Mouse (Mus musculus): ENCODE measurements around the gene Orm3. TPM values are rescaled to one million over a fixed set of nuclear protein-coding genes. Genes with fewer than 3 reads are reported as not detected.

Orm3 gene
- polyA plus RNA-seq, 1 experiment from 2014 or later, result not detected

GRCm38 (mm10) chr4:63338414-63339076, 17.4 kb upstream of the Orm3 start:
- ATAC-seq (replicated peaks; ENCODE audit: insufficient number of reproducible peaks, insufficient read depth, low FRiP score, low read depth), result no peak
- Histone ChIP-seq H3K4me1 (replicated peaks) (no peaks in the 10 kb centered on the region), H3K36me3 (no peaks in the 10 kb centered on the region), H3K9ac (no peak overlapping the region), H3K9me3 (replicated peaks) (no peaks in the 10 kb centered on the region), H3K27me3 (no peaks in the 10 kb centered on the region), H3K4me2 (no peak overlapping the region), H3K27ac (no peak overlapping the region), H3K4me3 (no peak overlapping the region)
- WGBS, result 48% methylated on average over 3 of the region's 3 CpGs

DNA sequence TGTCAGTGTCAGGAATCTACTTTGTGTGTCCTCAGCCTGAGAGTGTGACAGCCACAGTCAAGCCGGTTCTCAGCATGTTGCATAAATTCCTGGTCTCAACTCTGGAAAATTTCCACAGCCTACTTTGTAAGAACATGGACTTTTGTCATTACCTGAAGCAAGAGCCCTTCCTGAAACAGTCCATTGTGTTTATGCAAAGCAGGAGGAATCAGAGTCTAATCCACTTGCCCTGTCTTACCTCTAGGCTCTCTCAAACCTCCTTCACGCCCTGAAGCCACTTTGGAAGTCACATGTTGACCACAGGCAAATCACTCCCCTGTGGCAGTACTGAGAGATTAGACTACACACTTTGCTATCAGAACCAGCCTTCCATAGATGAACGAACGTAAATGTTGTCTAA, 13.5 kb upstream of the Orm3 start:
- Histone ChIP-seq H3K9me3 (replicated peaks) (no peaks in the 10 kb centered on the region), H3K27ac (no peak overlapping the region), H3K9ac (no peak overlapping the region), H3K4me3 (no peak overlapping the region), H3K36me3 (no peaks in the 10 kb centered on the region), H3K4me2 (no peak overlapping the region), H3K4me1 (replicated peaks) (no peaks in the 10 kb centered on the region), H3K27me3 (no peaks in the 10 kb centered on the region)
- WGBS, result 64% methylated on average over 4 of the region's 4 CpGs
- ATAC-seq (replicated peaks; ENCODE audit: insufficient number of reproducible peaks, insufficient read depth, low FRiP score, low read depth), result no peak

DNA sequence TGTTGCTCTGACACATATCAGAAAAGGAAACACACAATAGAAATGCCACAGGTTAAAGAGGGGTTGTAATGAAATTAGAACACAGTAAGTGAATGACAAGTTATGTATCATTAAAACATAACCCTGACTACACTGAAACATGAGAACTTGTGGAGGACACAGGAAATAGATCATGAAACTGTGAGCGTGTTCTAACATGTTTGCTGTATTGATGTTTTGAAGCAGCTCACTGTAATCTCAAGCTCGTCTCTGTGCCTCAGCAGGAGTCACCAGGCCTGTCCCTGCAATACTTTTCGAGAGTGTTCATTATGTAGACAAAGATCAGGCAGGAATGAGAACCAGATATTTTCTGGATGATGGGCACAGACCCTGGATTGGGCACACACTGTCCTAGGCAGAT, 12.4 kb upstream of the Orm3 start:
- no peaks in the 10 kb centered on the region for H3K4me1 ChIP-seq (replicated peaks)
- H3K27me3 ChIP-seq, result no peaks in the 10 kb centered on the region
- H3K9ac ChIP-seq, result no peak overlapping the region
- H3K9me3 ChIP-seq (replicated peaks), result no peaks in the 10 kb centered on the region
- WGBS, result 54% methylated on average over 3 of the region's 3 CpGs
- H3K4me2 ChIP-seq, result no peak overlapping the region
- H3K27ac ChIP-seq, result no peak overlapping the region
- no peaks in the 10 kb centered on the region for H3K36me3 ChIP-seq
- H3K4me3 ChIP-seq, result no peak overlapping the region
- ATAC-seq (replicated peaks; ENCODE audit: insufficient number of reproducible peaks, insufficient read depth, low FRiP score, low read depth), result no peak

- H3K9me3 ChIP-seq (replicated peaks), result no peaks in the 10 kb centered on the region
- 80% methylated on average over 8 of the region's 8 CpGs for WGBS
- no peak for ATAC-seq (replicated peaks; ENCODE audit: insufficient number of reproducible peaks, insufficient read depth, low FRiP score, low read depth)
- H3K27me3 ChIP-seq, result no peaks in the 10 kb centered on the region
- H3K4me2 ChIP-seq, result no peak within 1 kb of the TSS
- no peak within 1 kb of the TSS for H3K4me3 ChIP-seq
- H3K36me3 ChIP-seq, result no peaks in the 10 kb centered on the region
- no peak within 1 kb of the TSS for H3K27ac ChIP-seq
- no peaks in the 10 kb centered on the region for H3K4me1 ChIP-seq (replicated peaks)
- no peak within 1 kb of the TSS for H3K9ac ChIP-seq
These were observed 11.7 kb upstream of the Orm3 start, which contains the start of gene Orm1 for GRCm38 (mm10) chr4:63344295-63344694. TSS of gene Orm1 (plus strand) at chr4:63344560.

- no peak for ATAC-seq (replicated peaks; ENCODE audit: insufficient number of reproducible peaks, insufficient read depth, low FRiP score, low read depth)
- Histone ChIP-seq H3K4me3 (no peak overlapping the region), H3K9ac (no peak overlapping the region), H3K4me2 (no peak overlapping the region), H3K27ac (no peak overlapping the region), H3K4me1 (replicated peaks) (no peaks in the 10 kb centered on the region), H3K36me3 (no peaks in the 10 kb centered on the region), H3K27me3 (no peaks in the 10 kb centered on the region), H3K9me3 (replicated peaks) (no peaks in the 10 kb centered on the region)
These were observed 10.7 kb upstream of the Orm3 start for GRCm38 (mm10) chr4:63345261-63345660.

DNA sequence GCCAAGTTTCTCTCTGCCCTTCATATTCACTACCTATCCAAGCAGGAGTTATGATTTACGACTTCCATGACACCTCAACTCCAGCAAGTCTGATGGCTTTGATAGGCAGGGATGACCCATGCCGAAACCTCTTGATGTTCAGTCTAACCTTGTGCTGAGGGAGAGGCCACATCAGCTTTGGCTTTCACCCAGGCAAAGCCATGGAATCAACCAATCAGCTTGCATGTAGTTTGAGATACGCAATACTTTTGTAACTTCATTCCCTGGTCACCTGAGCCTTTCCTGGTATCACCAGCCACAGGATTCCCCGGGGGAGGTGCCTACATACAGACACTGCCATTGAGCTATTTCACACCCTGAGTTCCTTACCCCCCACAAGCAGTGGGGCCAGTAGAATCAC, 9.3 kb upstream of the Orm3 start:
- Histone ChIP-seq H3K4me1 (replicated peaks) (no peaks in the 10 kb centered on the region), H3K9ac (no peak overlapping the region), H3K4me3 (no peak overlapping the region), H3K27me3 (no peaks in the 10 kb centered on the region), H3K9me3 (replicated peaks) (no peaks in the 10 kb centered on the region), H3K4me2 (no peak overlapping the region), H3K27ac (no peak overlapping the region), H3K36me3 (no peaks in the 10 kb centered on the region)
- 82% methylated on average over 4 of the region's 4 CpGs for WGBS
- no peak for ATAC-seq (replicated peaks; ENCODE audit: insufficient number of reproducible peaks, insufficient read depth, low FRiP score, low read depth)

DNA sequence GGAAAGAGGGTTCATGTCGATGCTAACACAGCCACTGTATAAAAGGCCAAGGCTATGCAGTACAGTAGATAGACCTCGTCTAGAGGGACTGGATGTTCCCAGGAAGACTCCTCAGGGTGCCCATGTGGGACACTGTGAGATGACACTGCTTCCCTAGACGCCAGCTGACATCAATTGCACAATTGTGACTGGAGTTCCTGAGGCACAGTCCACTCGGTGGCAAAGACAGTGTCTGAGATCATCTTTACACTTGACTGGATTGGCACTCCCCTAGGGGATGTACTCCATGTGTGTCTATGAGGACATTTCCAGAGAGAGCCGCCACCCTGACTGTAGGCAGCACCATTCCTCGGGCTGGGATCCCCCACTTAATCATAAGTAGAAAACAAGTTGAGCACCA, 7.4 kb upstream of the Orm3 start:
- no peak for ATAC-seq (replicated peaks; ENCODE audit: insufficient number of reproducible peaks, insufficient read depth, low FRiP score, low read depth)
- 66% methylated on average over 6 of the region's 6 CpGs for WGBS
- Histone ChIP-seq H3K9me3 (replicated peaks) (no peaks in the 10 kb centered on the region), H3K27ac (no peak overlapping the region), H3K36me3 (no peaks in the 10 kb centered on the region), H3K4me2 (no peak overlapping the region), H3K27me3 (no peaks in the 10 kb centered on the region), H3K9ac (no peak overlapping the region), H3K4me3 (no peak overlapping the region), H3K4me1 (replicated peaks) (no peaks in the 10 kb centered on the region)

- no peak overlapping the region for H3K4me2 ChIP-seq
- H3K9me3 ChIP-seq (replicated peaks), result no peaks in the 10 kb centered on the region
- no peak for ATAC-seq (replicated peaks; ENCODE audit: insufficient number of reproducible peaks, insufficient read depth, low FRiP score, low read depth)
- no peak overlapping the region for H3K9ac ChIP-seq
- H3K27ac ChIP-seq, result no peak overlapping the region
- H3K27me3 ChIP-seq, result no peaks in the 10 kb centered on the region
- no peaks in the 10 kb centered on the region for H3K36me3 ChIP-seq
- WGBS, result 74% methylated on average over 2 of the region's 2 CpGs
- no peak overlapping the region for H3K4me3 ChIP-seq
- peaks cover 9% of the 10 kb centered on the region for H3K4me1 ChIP-seq (replicated peaks)
These were observed 1.1 kb downstream of the Orm3 start for GRCm38 (mm10) chr4:63356981-63357570.

DNA sequence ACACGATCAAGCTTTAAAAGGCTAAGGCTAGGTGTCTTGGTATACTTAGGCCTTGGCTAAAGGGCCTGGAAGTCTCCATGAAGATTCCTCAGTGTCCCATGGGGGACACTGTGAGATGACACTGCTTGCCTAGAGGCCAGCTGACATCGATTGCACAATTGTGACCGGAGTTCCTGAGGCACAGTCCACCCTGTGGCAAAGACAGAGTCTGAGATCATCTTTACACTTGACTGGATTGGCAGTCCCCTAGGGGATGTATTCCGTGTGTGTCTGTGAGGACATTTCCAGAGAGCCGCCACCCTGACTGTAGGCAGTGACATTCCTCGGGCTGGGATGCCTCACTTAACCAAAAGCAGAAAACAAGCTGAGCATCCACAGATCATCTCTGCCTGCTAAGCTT, 3.9 kb downstream of the Orm3 start:
- Histone ChIP-seq H3K36me3 (no peaks in the 10 kb centered on the region), H3K9ac (no peak overlapping the region), H3K4me1 (replicated peaks) (peaks cover 9% of the 10 kb centered on the region), H3K27ac (no peak overlapping the region), H3K4me3 (no peak overlapping the region), H3K4me2 (no peak overlapping the region), H3K27me3 (no peaks in the 10 kb centered on the region), H3K9me3 (replicated peaks) (no peaks in the 10 kb centered on the region)
- WGBS, result 67% methylated on average over 6 of the region's 6 CpGs
- no peak for ATAC-seq (replicated peaks; ENCODE audit: insufficient number of reproducible peaks, insufficient read depth, low FRiP score, low read depth)

- 75% methylated on average over 5 of the region's 5 CpGs for WGBS
- Histone ChIP-seq H3K4me3 (no peak within 1 kb of the TSS), H3K27me3 (no peaks in the 10 kb centered on the region), H3K4me2 (no peak within 1 kb of the TSS), H3K27ac (no peak within 1 kb of the TSS), H3K9ac (no peak within 1 kb of the TSS), H3K36me3 (no peaks in the 10 kb centered on the region), H3K9me3 (replicated peaks) (no peaks in the 10 kb centered on the region), H3K4me1 (replicated peaks) (no peaks in the 10 kb centered on the region)
- ATAC-seq (replicated peaks; ENCODE audit: insufficient number of reproducible peaks, insufficient read depth, low FRiP score, low read depth), result no peak
These were observed 6.2 kb downstream of the Orm3 start, which contains the start of gene Orm2 for GRCm38 (mm10) chr4:63362150-63362549. TSS of gene Orm2 (plus strand) at chr4:63362449.

- 13% methylated on average over 4 of the region's 4 CpGs for WGBS
- Histone ChIP-seq H3K36me3 (0 out of 2 replicates have a peak, but pooled peaks cover under 1% of the 10 kb centered on the region), H3K4me3 (no peak overlapping the region), H3K27me3 (no peaks in the 10 kb centered on the region), H3K4me1 (replicated peaks) (no peaks in the 10 kb centered on the region), H3K27ac (no peak overlapping the region), H3K9ac (no peak overlapping the region), H3K4me2 (no peak overlapping the region), H3K9me3 (replicated peaks) (no peaks in the 10 kb centered on the region)
- no peak for ATAC-seq (replicated peaks; ENCODE audit: insufficient number of reproducible peaks, insufficient read depth, low FRiP score, low read depth)
These were observed 12.6 kb downstream of the Orm3 start for GRCm38 (mm10) chr4:63368577-63368976.

GRCm38 (mm10) chr4:63370897-63371296, 14.9 kb downstream of the Orm3 start:
- 0 out of 2 replicates have a peak, but pooled peaks cover 4% of the 10 kb centered on the region for H3K36me3 ChIP-seq
- H3K4me2 ChIP-seq, result no peak overlapping the region
- H3K27me3 ChIP-seq, result no peaks in the 10 kb centered on the region
- H3K27ac ChIP-seq, result no peak overlapping the region
- no peaks in the 10 kb centered on the region for H3K4me1 ChIP-seq (replicated peaks)
- WGBS, result 52% methylated on average over 7 of the region's 7 CpGs
- no peaks in the 10 kb centered on the region for H3K9me3 ChIP-seq (replicated peaks)
- no peak overlapping the region for H3K9ac ChIP-seq
- H3K4me3 ChIP-seq, result no peak overlapping the region
- no peak for ATAC-seq (replicated peaks; ENCODE audit: insufficient number of reproducible peaks, insufficient read depth, low FRiP score, low read depth)
